Mouse (Mus musculus) midbrain, embryonic 13.5 days (tissue): ENCODE results near the gene Spata33. TPM values are rescaled to one million over a fixed set of nuclear protein-coding genes. Genes with fewer than 3 reads are reported as not detected.

Experiments
- ATAC-seq: fragments of 200-750 bp; cut with Nextera tagmentation; 2 replicates; pipeline ENCODE4 v1.8.0; 2017; ENCODE audit warnings: mild to moderate bottlenecking, moderate TSS enrichment, moderate library complexity
- H3K27ac ChIP-seq: fragments of 300-500 bp; sonication (generic); 2 replicates; pipeline ENCODE4 v1.5.1; 2015; ENCODE audit warnings: inconsistent platforms, mild to moderate bottlenecking, moderate library complexity
- H3K27me3 ChIP-seq: fragments of 300-500 bp; sonication (generic); 2 replicates; pipeline ENCODE4 v1.6.1; 2015; ENCODE audit warnings: mild to moderate bottlenecking, inconsistent platforms
- H3K36me3 ChIP-seq: fragments of 300-500 bp; sonication (generic); 2 replicates; pipeline ENCODE4 v1.6.1; 2015; ENCODE audit warnings: mild to moderate bottlenecking, inconsistent platforms
- H3K4me1 ChIP-seq: fragments of 300-500 bp; sonication (generic); replicated peaks from 2 replicates; pipeline ENCODE4 v1.6.1; 2015; ENCODE audit warnings: inconsistent platforms
- H3K4me2 ChIP-seq: fragments of 300-500 bp; sonication (generic); replicated peaks from 2 replicates; pipeline ENCODE4 v1.6.1; 2015; ENCODE audit warnings: moderate library complexity, mild to moderate bottlenecking, inconsistent platforms
- H3K4me3 ChIP-seq: fragments of 300-500 bp; sonication (generic); replicated peaks from 2 replicates; pipeline ENCODE4 v1.5.1; 2015; ENCODE audit warnings: mild to moderate bottlenecking, inconsistent platforms
- H3K9ac ChIP-seq: fragments of 300-500 bp; sonication (generic); replicated peaks from 2 replicates; pipeline ENCODE4 v1.6.1; 2015; ENCODE audit warnings: mild to moderate bottlenecking, inconsistent platforms
- H3K9me3 ChIP-seq: fragments of 300-500 bp; sonication (generic); 2 replicates; pipeline ENCODE4 v1.6.1; 2016; ENCODE audit warnings: mild to moderate bottlenecking, inconsistent platforms
- WGBS: fragments of 180-500 bp; shearing (Covaris S2); methylation state at CpG from one replicate; pipeline ENCODE4 v1.1.7; 2015; 5-methylcytosine and 5-hydroxymethylcytosine counted together
- polyA plus RNA-seq: library from polyadenylated mRNA; unstranded; fragments of >200 nt; fragmentation: Nextera tagmentation; extraction: Ambion mirVana; gene quantifications from 2 replicates; pipeline ENCODE4 v1.2.1, GENCODE M21; 2015

Gene Spata33
- polyA plus RNA-seq, 1 experiment from 2014 or later: 6.5 TPM

DNA sequence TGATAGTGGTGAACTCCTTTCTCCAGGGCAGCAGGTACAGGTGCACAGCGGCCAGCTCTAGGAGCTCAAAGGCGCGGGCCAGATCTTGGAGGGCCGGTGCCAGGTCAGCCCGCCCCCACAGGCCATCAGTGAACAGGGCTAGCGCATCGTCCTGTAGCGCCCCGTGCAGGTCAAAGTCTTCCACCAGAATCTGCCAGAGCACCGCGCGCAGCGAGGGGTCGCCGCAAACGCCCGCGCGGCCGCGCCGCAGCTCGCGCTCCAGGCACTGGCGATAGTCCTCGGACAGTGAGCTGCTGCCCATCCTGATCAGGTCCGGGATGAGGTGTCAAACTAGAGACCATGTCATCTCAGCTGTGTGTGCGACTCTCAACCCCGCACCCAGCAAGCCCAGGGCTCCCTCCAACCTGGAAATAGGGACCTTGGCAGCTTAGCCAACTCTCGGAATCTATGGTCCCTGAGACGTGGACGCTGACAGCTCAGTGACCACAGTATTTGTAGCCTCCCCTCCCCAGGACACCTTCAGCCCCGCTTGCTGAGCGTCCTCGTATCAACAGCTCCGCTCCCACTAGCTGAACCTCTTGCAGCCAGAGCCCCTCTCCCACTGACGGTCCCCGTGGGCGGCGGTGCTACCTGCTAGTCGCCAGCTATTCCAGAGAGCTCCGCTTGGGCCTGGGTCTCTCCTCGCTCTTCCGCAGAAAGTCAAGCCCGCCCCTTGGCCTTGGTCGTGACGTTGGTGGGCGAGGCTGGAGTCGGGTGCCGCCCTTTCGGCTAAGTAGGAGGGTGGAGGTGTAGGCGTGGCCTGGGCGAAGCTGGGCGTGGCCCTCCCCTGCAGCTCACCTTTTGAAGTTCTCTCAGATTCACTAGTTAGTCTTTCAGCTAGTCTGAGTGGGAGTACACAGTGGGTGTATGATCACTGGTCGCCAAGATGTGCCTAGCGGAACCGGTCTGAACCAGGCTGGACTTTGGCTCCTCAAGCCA is 23.2 kb downstream of the Spata33 start, which contains the start of gene Spata2l:
TSS of gene Spata2l (minus strand) at position 714 of the 978 bp plus-strand sequence.
- Histone ChIP-seq H3K36me3 (0 out of 2 replicates have a peak, but pooled peaks cover 3% of the 10 kb centered on the region), H3K27ac (no peak within 1 kb of the TSS), H3K9me3 (no peaks in the 10 kb centered on the region), H3K27me3 (peaks cover 41% of the 10 kb centered on the region), H3K4me3 (peak within 1 kb of the TSS; percentile 42), H3K4me1 (peaks cover 30% of the 10 kb centered on the region), H3K9ac (peak within 1 kb of the TSS; percentile 68), H3K4me2 (peak within 1 kb of the TSS; percentile 74)
- WGBS: 1% methylated on average over 56 of the region's 57 CpGs
- peak; percentile 73 for ATAC-seq

DNA sequence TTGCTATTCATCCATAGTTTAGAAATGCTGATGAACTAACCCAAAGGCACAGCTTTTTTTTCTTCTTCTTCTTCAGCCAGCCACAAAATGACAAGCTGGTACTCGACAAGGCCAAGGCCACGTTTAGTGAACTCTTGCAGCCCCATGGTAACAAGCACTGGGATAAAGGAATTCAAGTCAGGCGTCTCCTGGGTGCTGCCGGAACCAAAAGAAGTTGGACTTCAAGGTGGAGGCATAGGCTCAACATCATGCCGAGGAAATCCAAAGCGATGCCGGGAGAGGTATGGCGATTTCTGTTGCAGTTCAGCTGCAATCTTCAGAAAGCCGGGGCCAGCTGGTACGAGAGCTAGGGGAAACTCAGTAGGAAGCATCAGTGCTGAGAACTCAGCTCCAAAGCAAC is 26.8 kb downstream of the Spata33 start:
- no peak overlapping the region for H3K4me2 ChIP-seq
- H3K4me3 ChIP-seq: no peak overlapping the region
- ATAC-seq: no peak
- peaks cover 21% of the 10 kb centered on the region for H3K4me1 ChIP-seq
- H3K36me3 ChIP-seq: peaks cover 31% of the 10 kb centered on the region
- WGBS: 83% methylated on average over 10 of the region's 10 CpGs
- no peaks in the 10 kb centered on the region for H3K9me3 ChIP-seq
- no peak overlapping the region for H3K27ac ChIP-seq
- peaks cover 27% of the 10 kb centered on the region for H3K27me3 ChIP-seq
- H3K9ac ChIP-seq: no peak overlapping the region

- no peak overlapping the region for H3K9ac ChIP-seq
- H3K4me3 ChIP-seq: no peak overlapping the region
- H3K9me3 ChIP-seq: no peaks in the 10 kb centered on the region
- no peak overlapping the region for H3K27ac ChIP-seq
- no peak overlapping the region for H3K4me2 ChIP-seq
- WGBS: 92% methylated on average over 7 of the region's 7 CpGs
- H3K36me3 ChIP-seq: peaks cover 61% of the 10 kb centered on the region
- ATAC-seq: no peak
- no peaks in the 10 kb centered on the region for H3K4me1 ChIP-seq
- no peaks in the 10 kb centered on the region for H3K27me3 ChIP-seq
Measured at GRCm38 (mm10) chr8:123242107-123242923, 29.7 kb downstream of the Spata33 start.

- peaks cover 68% of the 10 kb centered on the region for H3K36me3 ChIP-seq
- H3K4me3 ChIP-seq: no peak overlapping the region
- H3K4me1 ChIP-seq: no peaks in the 10 kb centered on the region
Measured at GRCm38 (mm10) chr8:123243053-123243452, 30.4 kb downstream of the Spata33 start.

DNA sequence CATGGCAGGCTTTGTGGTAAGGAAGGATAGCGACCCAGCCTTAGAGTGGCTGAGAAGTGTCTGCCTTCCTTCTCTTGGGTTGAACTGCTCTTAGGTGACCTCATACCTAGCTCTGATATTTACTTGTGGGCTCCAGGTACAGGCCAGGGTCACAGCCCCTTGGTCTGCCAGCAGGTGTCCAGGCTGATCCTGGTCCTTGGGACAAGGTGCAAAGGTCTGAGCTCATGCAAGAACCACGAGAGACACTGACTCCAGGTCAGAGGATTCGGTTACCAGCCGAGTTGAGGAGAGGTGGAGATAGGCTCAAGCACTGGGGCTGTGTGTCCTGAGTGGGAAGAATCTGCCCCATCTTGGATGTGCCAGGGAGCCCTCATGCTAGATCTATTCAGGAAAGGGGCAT is 31.8 kb downstream of the Spata33 start:
- Histone ChIP-seq H3K4me1 (no peaks in the 10 kb centered on the region), H3K27ac (no peak overlapping the region), H3K9ac (no peak overlapping the region), H3K36me3 (peaks cover 81% of the 10 kb centered on the region), H3K4me2 (no peak overlapping the region), H3K4me3 (no peak overlapping the region), H3K27me3 (no peaks in the 10 kb centered on the region), H3K9me3 (no peaks in the 10 kb centered on the region)
- 94% methylated on average over 4 of the region's 4 CpGs for WGBS
- ATAC-seq: no peak

More at GRCm38 (mm10) chr8:123243053-123243452, 30.4 kb downstream of the Spata33 start:
- H3K9ac ChIP-seq: no peak overlapping the region
- no peak for ATAC-seq
- no peak overlapping the region for H3K4me2 ChIP-seq
- no peaks in the 10 kb centered on the region for H3K9me3 ChIP-seq
- H3K27me3 ChIP-seq: no peaks in the 10 kb centered on the region
- WGBS: 70% methylated on average over 11 of the region's 11 CpGs
- no peak overlapping the region for H3K27ac ChIP-seq

DNA sequence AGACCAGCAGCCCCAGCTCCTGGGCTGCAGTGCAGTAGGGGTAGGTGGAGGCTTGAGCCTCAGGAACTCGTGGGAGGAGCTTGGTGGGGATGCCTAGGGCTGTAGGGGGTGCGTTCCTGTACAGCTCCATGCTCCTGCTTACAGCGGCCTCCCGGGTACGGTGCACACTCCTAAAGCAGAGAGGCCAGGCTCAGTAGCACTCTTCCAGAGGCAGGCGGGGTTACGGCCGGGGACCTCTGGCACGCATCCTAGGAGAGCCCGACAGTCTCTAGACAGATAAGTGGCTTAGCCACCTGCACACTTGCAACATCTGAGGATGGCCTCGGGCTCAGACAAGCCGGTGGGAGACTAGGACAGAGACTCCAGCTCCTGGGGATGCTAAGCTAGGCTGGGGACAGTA is 32.9 kb downstream of the Spata33 start:
- peaks cover 93% of the 10 kb centered on the region for H3K36me3 ChIP-seq
- H3K4me2 ChIP-seq: no peak overlapping the region
- no peak overlapping the region for H3K4me3 ChIP-seq
- 93% methylated on average over 12 of the region's 12 CpGs for WGBS
- ATAC-seq: no peak
- no peak overlapping the region for H3K27ac ChIP-seq
- H3K9me3 ChIP-seq: no peaks in the 10 kb centered on the region
- no peak overlapping the region for H3K9ac ChIP-seq
- H3K27me3 ChIP-seq: no peaks in the 10 kb centered on the region
- no peaks in the 10 kb centered on the region for H3K4me1 ChIP-seq

DNA sequence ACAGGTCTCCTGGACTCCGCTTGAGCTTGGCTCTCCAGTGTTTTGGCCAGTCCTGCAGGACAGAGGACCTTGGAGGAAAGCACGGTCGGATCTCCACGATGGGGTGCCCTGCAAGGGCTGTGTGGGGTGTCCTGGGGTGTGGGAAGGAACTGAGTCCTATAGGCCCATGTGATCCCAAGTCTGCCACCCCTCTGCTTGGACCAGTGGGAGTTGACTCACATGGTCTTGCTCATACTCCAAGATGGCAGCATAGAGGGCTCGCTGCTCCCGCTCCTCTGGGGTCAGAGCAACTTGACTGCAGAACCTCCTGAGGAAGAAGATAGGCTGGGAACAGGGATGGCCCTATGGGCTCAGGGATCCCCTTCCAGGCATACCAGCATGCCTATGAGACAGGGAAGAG is 35.1 kb downstream of the Spata33 start:
- peaks cover 95% of the 10 kb centered on the region for H3K36me3 ChIP-seq
- H3K9ac ChIP-seq: no peak overlapping the region
- ATAC-seq: no peak

DNA sequence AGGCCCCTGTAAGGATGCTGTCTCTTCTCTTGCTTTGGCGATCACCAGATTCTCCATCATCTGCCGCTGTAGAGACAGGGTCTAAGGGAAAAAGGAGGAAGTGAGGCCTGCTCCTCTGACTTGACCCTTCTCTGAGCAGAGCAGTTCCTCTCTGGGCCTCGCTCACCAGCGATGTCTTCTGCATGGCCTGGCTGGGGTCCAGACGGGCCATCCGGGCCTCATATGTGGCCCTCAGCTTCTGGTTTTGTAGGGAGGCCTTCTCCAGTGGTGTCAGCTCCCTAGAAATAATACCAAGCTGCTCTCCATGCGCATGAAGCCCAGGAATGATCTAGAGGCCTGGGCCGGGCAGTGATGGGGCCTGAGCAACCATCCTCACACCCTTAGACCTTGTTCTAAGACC is 36.0 kb downstream of the Spata33 start:
- no peak overlapping the region for H3K9ac ChIP-seq
- H3K4me3 ChIP-seq: no peak overlapping the region
- peaks cover 86% of the 10 kb centered on the region for H3K36me3 ChIP-seq
- no peak overlapping the region for H3K4me2 ChIP-seq
- ATAC-seq: no peak
- no peaks in the 10 kb centered on the region for H3K27me3 ChIP-seq
- H3K27ac ChIP-seq: no peak overlapping the region
- H3K9me3 ChIP-seq: no peaks in the 10 kb centered on the region
- 96% methylated on average over 8 of the region's 8 CpGs for WGBS
- H3K4me1 ChIP-seq: peaks cover 11% of the 10 kb centered on the region

More for the DNA sequence above, 35.1 kb downstream of the Spata33 start:
- Histone ChIP-seq H3K4me3 (no peak overlapping the region), H3K4me2 (no peak overlapping the region), H3K27ac (no peak overlapping the region), H3K9me3 (no peaks in the 10 kb centered on the region), H3K4me1 (peaks cover 4% of the 10 kb centered on the region), H3K27me3 (no peaks in the 10 kb centered on the region)
- WGBS: 97% methylated on average over 6 of the region's 6 CpGs

GRCm38 (mm10) chr8:123250940-123251339 is 38.3 kb downstream of the Spata33 start:
- Histone ChIP-seq H3K36me3 (peaks cover 63% of the 10 kb centered on the region), H3K4me2 (no peak overlapping the region), H3K27me3 (no peaks in the 10 kb centered on the region), H3K4me1 (peaks cover 24% of the 10 kb centered on the region), H3K9me3 (no peaks in the 10 kb centered on the region), H3K4me3 (no peak overlapping the region), H3K27ac (no peak overlapping the region), H3K9ac (no peak overlapping the region)
- WGBS: 98% methylated on average over 5 of the region's 5 CpGs
- ATAC-seq: no peak

- peaks cover 36% of the 10 kb centered on the region for H3K4me1 ChIP-seq
Measured at GRCm38 (mm10) chr8:123252925-123253324, 40.3 kb downstream of the Spata33 start.

DNA sequence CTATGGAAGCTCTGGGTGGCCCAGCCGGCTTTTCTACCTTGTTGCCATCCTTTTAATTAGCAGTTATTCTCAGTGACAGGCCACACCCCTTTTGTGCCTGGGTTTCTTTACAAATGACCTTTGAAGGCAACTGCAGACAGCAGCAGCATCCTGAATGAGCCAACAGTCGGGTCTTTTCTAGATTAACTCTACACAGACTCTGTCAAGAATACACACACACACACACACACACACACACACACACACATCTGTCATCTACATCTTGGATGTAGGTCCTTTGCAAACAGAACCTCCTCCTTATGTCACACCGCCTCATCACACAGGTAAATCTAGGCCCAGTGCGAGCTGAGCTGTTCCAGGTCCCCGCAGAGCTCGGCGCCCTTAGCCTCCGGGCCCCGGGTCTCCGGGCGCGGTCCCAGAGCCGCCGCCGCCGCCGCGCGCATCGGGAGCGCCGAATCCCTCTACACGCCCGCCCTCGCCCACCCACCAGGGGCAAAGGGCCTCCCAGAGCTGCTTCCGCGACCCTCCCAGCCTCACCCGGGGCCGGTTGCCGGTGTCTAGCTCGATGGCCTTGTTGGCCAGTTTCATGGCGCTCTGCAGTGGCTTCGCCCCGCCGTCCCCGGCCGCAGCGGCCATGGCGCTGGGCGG is 40.9 kb downstream of the Spata33 start:
- Histone ChIP-seq H3K9ac (peak overlapping the region; percentile 96), H3K4me1 (peaks cover 36% of the 10 kb centered on the region), H3K4me2 (peak overlapping the region; percentile 99), H3K36me3 (peaks cover 62% of the 10 kb centered on the region), H3K27ac (peak overlapping the region; percentile 89), H3K4me3 (peak overlapping the region; percentile 99), H3K27me3 (no peaks in the 10 kb centered on the region), H3K9me3 (no peaks in the 10 kb centered on the region)
- 1% methylated on average over 40 of the region's 40 CpGs for WGBS
- ATAC-seq: peak; percentile 65

More at GRCm38 (mm10) chr8:123252925-123253324, 40.3 kb downstream of the Spata33 start:
- no peak for ATAC-seq
- Histone ChIP-seq H3K9ac (peak overlapping the region; percentile 96), H3K27ac (no peak overlapping the region), H3K36me3 (peaks cover 62% of the 10 kb centered on the region), H3K4me3 (peak overlapping the region; percentile 99), H3K27me3 (no peaks in the 10 kb centered on the region), H3K4me2 (peak overlapping the region; percentile 99), H3K9me3 (no peaks in the 10 kb centered on the region)
- WGBS: 74% methylated on average over 4 of the region's 4 CpGs
